Mouse (Mus musculus) hindbrain, embryonic 15.5 days (tissue): ENCODE measurements around the gene Mcrip2. TPM values are rescaled to one million over a fixed set of nuclear protein-coding genes. Genes with fewer than 3 reads are reported as not detected.

Source experiments
- ATAC-seq: fragments of 200-750 bp; cut with Nextera tagmentation; 2 replicates; pipeline ENCODE4 v1.8.0; 2017; ENCODE audit warnings: low read depth, moderate number of reproducible peaks, moderate TSS enrichment; ENCODE audit not compliant: low FRiP score
- H3K27ac ChIP-seq: fragments of 300-500 bp; sonication (generic); replicated peaks from 2 replicates; pipeline ENCODE4 v1.5.1; 2015; ENCODE audit warnings: mild to moderate bottlenecking, inconsistent platforms
- H3K27me3 ChIP-seq: fragments of 300-500 bp; sonication (generic); 2 replicates; pipeline ENCODE4 v1.6.1; 2015; ENCODE audit warnings: control low read depth, inconsistent platforms
- H3K36me3 ChIP-seq: fragments of 300-500 bp; sonication (generic); 2 replicates; pipeline ENCODE4 v1.6.1; 2015; ENCODE audit warnings: control low read depth, inconsistent platforms
- H3K4me1 ChIP-seq: fragments of 300-500 bp; sonication (generic); replicated peaks from 2 replicates; pipeline ENCODE4 v1.6.1; 2015; ENCODE audit warnings: control low read depth, inconsistent platforms
- H3K4me2 ChIP-seq: fragments of 300-500 bp; sonication (generic); 2 replicates; pipeline ENCODE4 v1.6.1; 2015; ENCODE audit warnings: moderate library complexity, mild to moderate bottlenecking, inconsistent platforms
- H3K4me3 ChIP-seq: fragments of 300-500 bp; sonication (generic); 2 replicates; pipeline ENCODE4 v1.5.1; 2015; ENCODE audit warnings: mild to moderate bottlenecking, inconsistent platforms
- H3K9ac ChIP-seq: fragments of 300-500 bp; sonication (generic); 2 replicates; pipeline ENCODE4 v1.6.1; 2015; ENCODE audit warnings: inconsistent platforms
- H3K9me3 ChIP-seq: fragments of 300-500 bp; sonication (generic); 2 replicates; pipeline ENCODE4 v1.6.1; 2016; ENCODE audit warnings: control low read depth, inconsistent platforms
- WGBS: fragments of 180-500 bp; shearing (Covaris S2); methylation state at CpG from one replicate; pipeline ENCODE4 v1.1.7; 2015; 5-methylcytosine and 5-hydroxymethylcytosine counted together
- polyA plus RNA-seq: library from polyadenylated mRNA; unstranded; fragments of >200 nt; fragmentation: Nextera tagmentation; extraction: Ambion mirVana; gene quantifications from 2 replicates; pipeline ENCODE4 v1.2.1, GENCODE M21; 2015

Gene Mcrip2
- 27.0 and 28.4 TPM in 2 replicates for polyA plus RNA-seq

DNA sequence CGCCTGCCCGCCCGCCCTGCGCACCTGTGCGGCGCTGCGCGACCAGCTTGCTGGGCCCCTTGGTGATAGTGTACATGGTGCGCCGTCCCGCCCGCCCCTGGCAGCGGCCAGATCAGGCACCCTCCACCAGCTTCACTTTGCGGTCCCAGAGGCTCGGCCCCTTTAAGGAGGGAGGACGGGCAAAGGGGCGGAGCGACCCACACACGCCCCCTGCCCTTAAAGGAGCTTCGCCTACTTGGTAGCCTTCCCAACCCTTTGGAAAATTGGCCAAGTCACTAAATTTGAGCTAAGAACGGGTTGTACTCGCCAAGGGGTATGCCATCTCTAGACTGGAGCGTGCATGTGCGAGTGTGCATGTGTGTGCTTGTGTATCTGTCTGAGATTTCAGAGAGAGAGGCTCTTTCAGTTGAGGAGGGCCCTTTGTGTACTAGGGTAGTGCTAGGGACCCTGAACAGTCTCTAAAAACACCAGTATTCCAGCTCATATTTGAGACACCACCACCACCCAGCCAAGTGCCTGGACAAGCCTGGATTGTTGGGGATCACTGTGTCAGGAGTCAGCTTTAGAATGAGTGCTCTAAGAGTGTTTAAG lies at the start of gene Mcrip2:
Mcrip2 (minus strand) TSS at position 164 of the 591 bp plus-strand sequence.
- peak within 1 kb of the TSS; percentile 72 for H3K9ac ChIP-seq
- no peaks in the 10 kb centered on the region for H3K27me3 ChIP-seq
- H3K27ac ChIP-seq, result peak within 1 kb of the TSS; percentile 75
- H3K4me1 ChIP-seq, result peaks cover 22% of the 10 kb centered on the region
- peak within 1 kb of the TSS; percentile 71 for H3K4me3 ChIP-seq
- no peaks in the 10 kb centered on the region for H3K36me3 ChIP-seq
- peak within 1 kb of the TSS; percentile 95 for H3K4me2 ChIP-seq
- WGBS, result under 1% methylated on average over 24 of the region's 24 CpGs
- no peaks in the 10 kb centered on the region for H3K9me3 ChIP-seq
- ATAC-seq, result peak; percentile 82

GRCm38 (mm10) chr17:25918037-25918750 lies 49.6 kb upstream of the Mcrip2 start:
- WGBS, result 87% methylated on average over 9 of the region's 9 CpGs
- Histone ChIP-seq H3K27ac (peak overlapping the region; percentile 85), H3K4me1 (peaks cover 25% of the 10 kb centered on the region), H3K27me3 (no peaks in the 10 kb centered on the region), H3K4me3 (peak overlapping the region; percentile 81), H3K4me2 (peak overlapping the region; percentile 86), H3K36me3 (no peaks in the 10 kb centered on the region), H3K9me3 (no peaks in the 10 kb centered on the region), H3K9ac (peak overlapping the region; percentile 88)
- ATAC-seq, result no peak

DNA sequence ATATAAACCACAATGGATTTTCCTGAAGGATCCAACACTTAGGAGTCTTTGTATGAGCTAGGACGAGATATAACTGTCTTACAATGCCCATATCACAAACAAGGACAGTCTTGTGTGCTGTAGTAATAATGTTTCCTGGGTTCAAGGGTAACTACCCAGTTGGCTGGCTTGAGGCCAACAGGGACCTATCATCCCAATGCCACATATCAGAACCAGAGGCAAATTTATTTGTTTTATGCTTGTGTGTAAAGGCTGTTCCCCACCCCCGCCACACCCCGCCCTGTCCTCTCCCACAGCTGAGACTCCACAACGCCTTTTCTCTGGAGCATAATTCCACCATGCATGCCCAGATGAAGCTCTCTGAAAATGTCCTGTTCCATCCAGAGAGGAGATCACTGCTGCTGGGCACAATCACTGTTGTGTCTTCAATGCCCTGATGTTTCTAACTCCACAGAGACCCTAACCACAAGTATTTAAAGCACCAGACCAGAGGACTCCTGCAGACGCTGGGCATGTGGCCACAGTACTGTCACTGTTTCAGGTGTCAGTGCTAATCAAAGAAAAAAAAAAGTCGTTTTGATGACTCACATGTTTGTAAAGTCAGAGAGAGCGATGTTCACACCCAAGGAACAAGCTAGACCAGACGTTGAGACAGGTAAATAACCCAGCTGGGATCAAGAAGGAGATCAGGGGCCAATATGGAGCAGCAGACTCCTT lies 48.5 kb upstream of the Mcrip2 start:
- no peak for ATAC-seq
- no peak overlapping the region for H3K9ac ChIP-seq
- no peak overlapping the region for H3K4me3 ChIP-seq

GRCm38 (mm10) chr17:25914295-25914694 lies 45.7 kb upstream of the Mcrip2 start:
- Histone ChIP-seq H3K36me3 (no peaks in the 10 kb centered on the region), H3K9me3 (no peaks in the 10 kb centered on the region), H3K4me1 (peaks cover 25% of the 10 kb centered on the region), H3K4me3 (no peak overlapping the region), H3K27me3 (no peaks in the 10 kb centered on the region), H3K4me2 (no peak overlapping the region), H3K27ac (no peak overlapping the region), H3K9ac (no peak overlapping the region)
- WGBS, result 90% methylated on average over 4 of the region's 4 CpGs
- no peak for ATAC-seq

More for the DNA sequence above, 48.5 kb upstream of the Mcrip2 start:
- Histone ChIP-seq H3K4me2 (no peak overlapping the region), H3K27me3 (no peaks in the 10 kb centered on the region), H3K9me3 (no peaks in the 10 kb centered on the region), H3K4me1 (peaks cover 25% of the 10 kb centered on the region), H3K36me3 (no peaks in the 10 kb centered on the region), H3K27ac (no peak overlapping the region)
- 85% methylated on average over 8 of the region's 8 CpGs for WGBS

DNA sequence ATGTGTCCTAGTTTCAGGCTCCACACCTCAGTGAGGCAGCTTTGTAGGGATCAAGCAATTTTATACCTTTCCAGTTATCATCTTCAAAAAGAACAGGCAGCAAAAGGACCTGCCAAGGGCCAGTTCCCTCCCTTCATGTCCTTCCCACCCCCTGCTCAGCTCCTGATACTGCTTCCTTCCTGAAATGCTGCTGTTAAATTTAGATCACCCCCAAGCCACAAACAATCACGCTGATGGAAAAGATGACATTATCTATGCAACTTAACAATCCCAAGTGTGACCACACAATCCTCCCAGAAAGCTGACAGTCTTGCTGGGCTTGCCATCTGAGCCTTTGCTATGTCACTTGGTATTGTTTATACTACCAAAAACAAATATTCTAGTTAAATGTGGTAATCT lies 45.3 kb upstream of the Mcrip2 start:
- H3K36me3 ChIP-seq, result no peaks in the 10 kb centered on the region
- no peak overlapping the region for H3K4me2 ChIP-seq
- ATAC-seq, result no peak
- H3K27ac ChIP-seq, result no peak overlapping the region
- H3K4me1 ChIP-seq, result peaks cover 25% of the 10 kb centered on the region
- no peak overlapping the region for H3K4me3 ChIP-seq
- H3K27me3 ChIP-seq, result no peaks in the 10 kb centered on the region
- WGBS, result 96% methylated on average over 1 of the region's 1 CpGs
- H3K9ac ChIP-seq, result no peak overlapping the region
- no peaks in the 10 kb centered on the region for H3K9me3 ChIP-seq

DNA sequence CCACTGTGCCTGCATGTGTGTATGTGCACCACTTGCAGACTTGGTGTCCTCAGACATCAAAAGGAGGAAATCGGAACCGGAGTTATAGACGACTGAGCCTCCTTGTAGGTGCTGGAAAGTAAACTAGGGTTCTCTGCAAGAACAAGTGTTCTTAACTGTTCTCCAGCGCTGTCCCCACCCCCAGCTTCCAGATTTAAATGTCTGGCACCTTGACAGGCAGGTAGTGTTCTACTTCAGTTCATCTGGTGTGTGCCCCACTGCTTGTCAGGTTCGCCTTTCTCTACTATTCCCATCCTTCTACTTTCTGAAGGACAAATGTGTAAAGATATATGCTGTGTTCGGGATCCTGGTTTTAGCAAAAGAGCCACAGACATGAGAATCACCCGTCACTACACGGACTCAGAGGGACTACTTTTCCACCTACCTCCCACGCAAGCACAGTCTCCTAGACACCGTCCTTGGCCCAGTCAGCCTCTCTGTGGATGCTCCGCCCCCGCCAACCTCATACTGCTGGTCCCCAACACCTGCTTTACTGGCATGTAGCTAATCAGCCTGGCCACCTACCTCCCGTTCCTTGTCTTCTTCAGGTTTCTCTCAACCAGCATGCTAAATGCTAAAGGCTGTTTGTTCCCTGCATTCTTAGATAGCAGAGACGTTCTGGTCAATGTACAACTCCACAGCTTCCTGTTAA lies 44.8 kb upstream of the Mcrip2 start:
- Histone ChIP-seq H3K9ac (no peak overlapping the region), H3K4me2 (no peak overlapping the region), H3K4me1 (peaks cover 20% of the 10 kb centered on the region), H3K27me3 (no peaks in the 10 kb centered on the region), H3K9me3 (no peaks in the 10 kb centered on the region), H3K36me3 (no peaks in the 10 kb centered on the region), H3K4me3 (no peak overlapping the region), H3K27ac (no peak overlapping the region)
- ATAC-seq, result no peak
- 89% methylated on average over 14 of the region's 14 CpGs for WGBS

- no peaks in the 10 kb centered on the region for H3K9me3 ChIP-seq
- H3K36me3 ChIP-seq, result no peaks in the 10 kb centered on the region
- no peak overlapping the region for H3K4me3 ChIP-seq
- H3K27me3 ChIP-seq, result no peaks in the 10 kb centered on the region
- no peak for ATAC-seq
- no peak overlapping the region for H3K9ac ChIP-seq
- 90% methylated on average over 4 of the region's 4 CpGs for WGBS
- no peak overlapping the region for H3K4me2 ChIP-seq
- H3K27ac ChIP-seq, result no peak overlapping the region
- H3K4me1 ChIP-seq, result peaks cover 7% of the 10 kb centered on the region
Observed at GRCm38 (mm10) chr17:25911816-25912215, 43.3 kb upstream of the Mcrip2 start.

- Histone ChIP-seq H3K9me3 (no peaks in the 10 kb centered on the region), H3K4me3 (no peak overlapping the region), H3K4me1 (no peaks in the 10 kb centered on the region), H3K36me3 (no peaks in the 10 kb centered on the region), H3K9ac (no peak overlapping the region), H3K4me2 (no peak overlapping the region), H3K27me3 (no peaks in the 10 kb centered on the region), H3K27ac (no peak overlapping the region)
- WGBS, result 90% methylated on average over 2 of the region's 2 CpGs
- ATAC-seq, result no peak
Observed at GRCm38 (mm10) chr17:25907640-25908039, 39.1 kb upstream of the Mcrip2 start.

DNA sequence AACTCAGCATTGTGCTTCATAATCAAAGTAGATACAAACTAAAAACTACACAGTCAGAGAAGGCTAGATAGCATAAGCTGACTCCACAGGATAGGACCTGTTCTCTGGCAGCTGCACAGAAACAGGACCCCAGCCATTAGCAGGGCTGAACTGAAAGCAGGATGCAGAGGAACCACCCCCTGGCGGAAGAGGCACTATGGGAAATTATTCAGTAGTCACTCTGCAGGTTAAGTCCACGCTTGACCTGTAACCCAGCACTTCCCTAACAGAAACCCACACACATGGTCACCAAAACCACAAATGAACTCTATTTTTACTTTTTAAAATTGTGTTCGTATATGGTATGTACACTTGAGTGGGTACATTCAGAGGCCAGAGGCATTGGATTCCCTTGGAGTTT lies 34.5 kb upstream of the Mcrip2 start:
- Histone ChIP-seq H3K9ac (no peak overlapping the region), H3K4me3 (no peak overlapping the region), H3K4me1 (no peaks in the 10 kb centered on the region), H3K27ac (no peak overlapping the region), H3K36me3 (no peaks in the 10 kb centered on the region), H3K9me3 (no peaks in the 10 kb centered on the region), H3K4me2 (no peak overlapping the region), H3K27me3 (no peaks in the 10 kb centered on the region)
- WGBS, result 89% methylated on average over 3 of the region's 3 CpGs
- ATAC-seq, result no peak

- H3K27ac ChIP-seq, result no peak overlapping the region
- no peaks in the 10 kb centered on the region for H3K27me3 ChIP-seq
- H3K4me2 ChIP-seq, result no peak overlapping the region
- no peak overlapping the region for H3K4me3 ChIP-seq
- ATAC-seq, result no peak
- no peaks in the 10 kb centered on the region for H3K9me3 ChIP-seq
- H3K9ac ChIP-seq, result no peak overlapping the region
- H3K4me1 ChIP-seq, result 0 out of 2 replicates have a peak, but pooled peaks cover 3% of the 10 kb centered on the region
- WGBS, result 97% methylated on average over 1 of the region's 1 CpGs
- no peaks in the 10 kb centered on the region for H3K36me3 ChIP-seq
Observed at GRCm38 (mm10) chr17:25900193-25900592, 31.6 kb upstream of the Mcrip2 start.

DNA sequence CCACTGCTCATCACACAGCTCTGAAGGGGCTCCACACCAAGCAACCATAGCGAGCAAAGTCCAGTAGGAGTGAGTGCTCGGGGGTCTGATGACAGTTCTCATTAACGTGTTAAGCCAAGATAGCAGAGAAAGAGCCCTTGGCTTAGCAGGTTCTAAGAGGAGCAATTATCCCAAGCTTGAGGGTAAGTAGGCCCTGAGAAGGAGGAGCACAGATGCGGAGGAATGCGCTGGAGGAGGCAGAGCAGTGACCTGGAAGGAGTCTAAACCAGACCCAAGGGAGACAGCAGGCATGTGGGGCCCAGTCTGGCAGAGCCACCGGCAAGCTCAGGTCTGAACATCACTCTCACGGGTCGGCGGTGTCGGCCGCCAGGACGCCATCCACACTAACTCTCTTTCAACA lies 27.3 kb upstream of the Mcrip2 start:
- peaks cover 11% of the 10 kb centered on the region for H3K4me1 ChIP-seq
- no peak overlapping the region for H3K4me3 ChIP-seq
- H3K9ac ChIP-seq, result no peak overlapping the region
- no peak overlapping the region for H3K4me2 ChIP-seq
- no peak overlapping the region; the same call in 1 of the 2 replicates for H3K27ac ChIP-seq
- no peaks in the 10 kb centered on the region for H3K36me3 ChIP-seq
- H3K9me3 ChIP-seq, result no peaks in the 10 kb centered on the region
- H3K27me3 ChIP-seq, result no peaks in the 10 kb centered on the region
- WGBS, result 56% methylated on average over 12 of the region's 12 CpGs
- ATAC-seq, result no peak

DNA sequence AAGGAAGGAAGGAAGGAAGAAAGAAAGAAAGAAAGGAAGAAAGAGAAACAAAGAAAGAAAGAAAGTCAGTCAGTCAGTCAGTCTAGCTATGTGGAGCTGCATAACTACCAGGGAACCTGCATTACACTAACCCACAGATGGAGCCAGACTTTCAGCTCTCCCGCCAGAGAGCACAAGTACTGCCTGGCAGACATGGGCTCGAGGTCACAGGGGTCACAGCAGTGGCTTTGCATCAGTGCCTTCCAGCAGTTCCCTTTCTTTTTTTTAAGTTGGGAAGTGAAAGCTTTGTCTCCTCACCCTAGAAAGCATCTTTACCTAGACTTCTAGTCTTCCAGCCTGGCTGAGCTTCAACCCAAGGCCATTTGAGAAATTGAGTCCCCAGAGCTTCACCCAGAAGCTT lies 26.9 kb upstream of the Mcrip2 start:
- 35% methylated on average over 2 of the region's 2 CpGs for WGBS
- H3K36me3 ChIP-seq, result no peaks in the 10 kb centered on the region
- H3K4me1 ChIP-seq, result peaks cover 11% of the 10 kb centered on the region
- no peak overlapping the region for H3K4me2 ChIP-seq
- no peak overlapping the region for H3K4me3 ChIP-seq
- no peak overlapping the region for H3K9ac ChIP-seq
- H3K27me3 ChIP-seq, result no peaks in the 10 kb centered on the region
- H3K27ac ChIP-seq, result no peak overlapping the region; the same call in 1 of the 2 replicates
- no peak for ATAC-seq
- H3K9me3 ChIP-seq, result no peaks in the 10 kb centered on the region
